Mouse (Mus musculus): ENCODE data around the gene Iscu.

The Iscu gene

GRCm38 (mm10) chr5:113789075-113789788 is 16.7 kb downstream of the Iscu start:
- DNase-seq = peak in 1 of 2 experiments; percentile 44

GRCm38 (mm10) chr5:113790453-113791196 is 18.1 kb downstream of the Iscu start:
- DNase-seq = peak; percentile 46 to 54

GRCm38 (mm10) chr5:113791197-113792095 is 18.9 kb downstream of the Iscu start:
- peak in 1 of 2 experiments; percentile 34 for DNase-seq

GRCm38 (mm10) chr5:113796401-113797148 is 24.0 kb downstream of the Iscu start:
- no peak for DNase-seq

GRCm38 (mm10) chr5:113797149-113797882 is 24.8 kb downstream of the Iscu start:
- no peak for DNase-seq

DNA sequence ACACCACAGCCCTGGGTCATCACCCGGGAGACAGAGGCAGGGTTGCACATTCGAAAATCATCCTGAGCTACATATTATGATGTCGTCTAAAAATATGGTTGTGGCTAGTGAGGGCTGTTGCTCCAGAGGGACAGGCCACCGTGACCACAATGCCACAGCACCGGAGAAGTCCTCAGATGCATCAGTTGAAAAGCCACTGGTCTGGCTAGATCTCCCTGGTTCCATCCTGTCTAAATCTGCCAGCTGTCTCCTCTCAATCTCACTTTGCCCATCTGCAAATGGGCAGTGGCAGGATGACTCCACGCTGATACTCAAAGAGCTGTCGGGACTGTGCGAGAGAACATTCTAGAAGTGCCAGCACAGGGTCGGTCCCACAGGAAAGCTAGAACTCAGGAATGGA is 26.0 kb downstream of the Iscu start:
- no peak for DNase-seq

DNA sequence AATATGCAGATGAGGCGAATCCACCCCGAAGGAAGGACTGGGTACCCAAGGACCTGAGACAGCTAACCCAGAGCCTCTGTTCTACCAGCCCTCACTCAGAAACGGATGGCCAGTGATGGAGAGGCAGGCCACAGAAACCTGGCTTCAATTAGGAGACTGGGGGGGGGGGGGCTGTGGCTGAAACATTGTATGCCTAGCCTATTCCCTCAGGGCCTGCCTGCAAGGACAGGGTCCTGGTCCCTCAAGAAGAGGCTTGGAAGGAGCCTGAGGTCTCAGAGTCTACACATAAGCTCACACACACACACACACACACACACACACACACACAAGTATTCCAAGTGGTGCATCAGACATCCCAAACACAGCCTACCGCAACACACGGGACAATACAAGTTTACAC is 27.1 kb downstream of the Iscu start:
- no peak for DNase-seq

DNA sequence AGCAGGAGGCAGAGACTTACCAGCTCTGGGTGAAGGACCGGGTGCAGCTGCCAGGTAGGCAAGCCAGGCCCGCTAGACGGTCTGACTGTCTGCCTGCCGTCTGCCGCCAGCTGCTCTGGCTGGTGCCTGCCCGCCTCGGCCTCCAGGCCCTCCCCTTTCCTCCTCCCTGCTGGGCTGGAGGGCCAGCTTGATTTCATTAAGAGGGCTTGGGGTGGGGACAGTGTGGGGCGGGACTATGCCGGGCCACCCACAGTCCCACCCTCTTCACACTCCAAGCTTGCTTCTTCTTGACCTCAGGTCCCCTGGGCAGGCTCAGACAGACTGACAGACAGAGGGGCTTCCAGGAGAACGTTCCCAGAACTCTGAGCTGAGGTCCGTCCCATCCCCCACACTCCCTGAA is 27.7 kb downstream of the Iscu start, which contains the start of gene Tmem119:
TSS of gene Tmem119 (minus strand) at position 237 of the 400 bp plus-strand sequence.
- peak in 1 of 2 experiments; percentile 27 for DNase-seq

- no peak for DNase-seq
Observed at GRCm38 (mm10) chr5:113804395-113804966, 31.9 kb downstream of the Iscu start.

DNA sequence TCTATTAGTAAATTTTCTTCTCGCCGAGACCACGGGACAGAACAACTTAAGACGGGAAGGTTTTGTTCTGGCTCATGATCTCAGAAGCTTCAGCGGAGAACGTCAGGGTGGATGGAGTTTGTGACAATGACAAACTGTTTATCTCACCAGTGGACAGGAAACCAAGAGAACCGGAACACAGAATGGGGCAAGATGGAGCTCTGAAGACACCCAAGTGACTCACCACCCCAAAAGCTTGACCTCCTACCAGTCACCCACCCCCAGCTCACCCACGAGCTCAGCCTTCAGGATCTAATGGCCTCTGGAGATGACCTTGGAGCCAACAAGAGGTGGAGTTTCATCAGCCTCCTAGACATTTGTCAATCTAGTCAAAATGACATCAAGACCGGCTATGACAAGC is 32.8 kb downstream of the Iscu start:
- DNase-seq = no peak

DNA sequence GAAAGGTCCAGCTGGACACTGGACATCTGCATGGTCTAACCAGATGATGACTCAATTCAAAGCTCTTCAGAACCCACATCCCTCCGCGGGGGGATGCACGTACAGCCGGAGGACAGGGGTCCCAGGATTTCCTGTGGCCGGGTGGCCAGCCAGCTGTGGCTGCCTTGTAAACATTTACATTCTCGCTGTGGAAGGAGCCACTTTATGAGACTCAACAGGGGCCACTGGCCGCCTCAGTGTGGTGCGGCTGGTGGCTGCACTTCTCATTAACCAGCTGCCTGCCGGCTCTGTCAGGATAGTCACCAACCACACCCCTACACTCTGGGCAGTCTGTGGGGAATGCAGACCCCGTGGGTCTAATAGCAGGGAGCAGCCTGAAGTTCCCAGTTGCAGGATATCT is 33.9 kb downstream of the Iscu start:
- no peak for DNase-seq

GRCm38 (mm10) chr5:113807712-113808111 is 35.2 kb downstream of the Iscu start:
- DNase-seq = no peak

DNA sequence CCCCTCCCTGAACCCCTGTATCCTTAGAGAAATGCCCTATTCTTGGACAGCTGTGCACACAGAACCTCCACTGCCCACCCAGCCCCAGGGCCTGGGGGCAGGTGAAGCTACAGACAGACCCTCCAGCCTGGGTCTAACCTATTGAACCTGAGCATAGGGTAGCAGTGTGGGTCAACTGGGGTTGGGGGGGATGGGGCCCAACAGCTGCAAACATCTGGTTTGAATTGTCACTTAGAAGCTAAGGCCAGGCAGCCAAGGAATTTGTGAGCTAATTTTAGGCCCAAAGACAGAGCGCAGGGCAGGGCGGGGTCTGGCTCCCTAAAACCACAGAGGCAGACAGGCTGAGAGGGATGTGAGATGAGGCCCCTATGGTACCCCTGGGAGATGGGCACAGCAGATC is 35.6 kb downstream of the Iscu start:
- DNase-seq = no peak

DNA sequence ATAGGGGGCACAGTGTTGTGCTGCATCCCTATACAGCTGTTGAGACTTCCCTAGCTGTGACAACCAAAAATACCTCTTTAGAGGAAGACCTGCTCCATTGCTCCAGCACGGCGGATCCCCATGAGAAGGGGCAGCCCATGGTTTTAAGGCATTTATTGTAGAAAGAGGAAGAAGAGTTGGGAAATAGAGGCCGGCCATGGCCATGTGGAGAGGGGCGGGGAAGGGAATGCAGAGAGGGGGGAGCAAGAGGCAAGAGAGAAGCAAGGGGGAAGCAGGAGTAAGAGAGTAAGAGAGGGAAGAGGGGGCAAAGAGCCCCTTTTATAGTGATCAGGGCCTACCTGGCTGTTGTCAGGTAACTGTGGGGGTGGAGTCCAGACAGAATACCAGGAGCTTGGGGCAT is 37.6 kb downstream of the Iscu start:
- DNase-seq = no peak

GRCm38 (mm10) chr5:113811824-113812420 is 39.4 kb downstream of the Iscu start:
- DNase-seq = peak in 1 of 2 experiments; percentile 47

DNA sequence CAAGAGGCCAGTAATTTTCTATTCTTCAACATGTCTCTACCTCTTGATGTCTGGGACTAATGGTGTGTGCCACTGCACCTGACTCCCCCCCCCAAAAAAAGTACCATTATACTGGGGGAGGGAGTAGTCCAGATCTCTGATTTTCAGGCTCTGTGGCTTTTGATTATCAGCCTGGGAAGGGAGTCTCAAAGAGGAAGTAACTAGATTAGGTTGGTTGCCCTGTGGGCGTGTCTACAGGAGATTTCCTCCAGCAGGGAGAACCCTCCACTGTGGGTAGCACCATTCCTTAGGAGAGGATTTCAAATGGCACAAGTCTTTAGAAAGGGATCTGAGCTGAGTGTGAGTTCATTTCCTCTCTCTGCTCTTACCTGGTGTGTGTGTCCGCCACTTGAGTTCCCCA is 40.1 kb downstream of the Iscu start:
- DNase-seq = no peak

DNA sequence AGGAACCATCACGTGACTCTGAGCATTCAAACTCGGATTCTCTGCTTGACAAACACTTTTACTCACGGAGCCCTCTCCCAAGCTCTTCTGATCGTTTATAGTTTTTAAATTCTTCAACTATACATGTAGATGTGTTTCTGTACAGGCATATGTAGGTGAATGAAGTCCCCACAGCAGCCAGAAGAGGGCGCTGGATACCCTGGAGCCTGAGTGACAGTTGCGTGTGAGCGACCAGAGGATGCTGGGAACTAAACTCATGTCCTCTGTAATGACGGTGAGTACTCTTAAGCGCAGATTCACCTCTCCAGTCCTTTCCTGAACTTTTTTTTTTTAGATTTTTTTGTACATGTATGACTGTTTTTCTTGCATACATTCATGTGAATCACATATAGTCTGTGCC is 41.1 kb downstream of the Iscu start:
- peak in 1 of 2 experiments; percentile 30 for DNase-seq

DNA sequence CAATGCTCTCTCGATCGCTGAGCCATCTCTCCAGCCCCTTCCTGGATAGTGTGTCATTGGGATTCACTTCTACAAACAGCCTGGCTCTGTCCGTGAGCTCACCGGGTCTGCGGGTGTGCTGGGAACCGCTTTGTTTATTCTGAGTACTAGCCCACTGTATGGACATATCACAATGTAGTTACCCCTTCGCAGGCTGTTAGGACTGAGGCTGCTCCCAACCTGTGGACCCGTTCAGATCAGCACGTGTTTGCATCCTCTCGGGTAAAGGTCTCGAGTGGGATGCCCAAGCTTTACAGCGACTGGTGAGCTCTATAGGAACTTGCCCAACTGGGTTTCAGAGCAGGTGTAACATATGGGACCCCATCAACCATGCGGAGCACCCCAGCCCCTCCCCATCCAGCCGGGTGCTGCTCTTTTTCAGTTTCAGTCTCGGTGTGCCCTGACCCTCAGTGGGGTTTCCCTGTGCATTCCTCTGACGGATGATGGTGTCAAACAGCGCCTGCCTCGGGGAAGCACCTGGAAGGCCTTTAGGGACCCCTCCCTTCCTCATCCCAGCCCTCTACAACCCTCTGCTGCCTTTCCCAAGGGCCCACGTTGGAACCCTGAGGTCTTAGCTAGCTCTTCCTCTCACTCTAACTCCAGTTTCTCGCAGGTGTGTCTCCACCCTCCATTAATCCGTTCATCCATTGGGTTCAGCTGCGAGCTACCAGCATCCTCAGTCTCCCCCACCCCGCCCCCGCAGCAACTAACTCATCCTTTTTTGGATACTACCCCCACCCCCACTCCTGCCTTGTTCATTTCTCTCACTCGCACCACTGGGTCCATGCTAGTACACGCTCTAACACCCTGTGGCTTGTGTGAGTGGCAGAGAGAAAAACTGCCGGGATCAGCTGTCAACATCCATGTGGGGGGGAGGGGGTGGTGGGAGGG is 41.8 kb downstream of the Iscu start:
- DNase-seq = no peak

GRCm38 (mm10) chr5:113815041-113815389 is 42.5 kb downstream of the Iscu start:
- no peak for DNase-seq

DNA sequence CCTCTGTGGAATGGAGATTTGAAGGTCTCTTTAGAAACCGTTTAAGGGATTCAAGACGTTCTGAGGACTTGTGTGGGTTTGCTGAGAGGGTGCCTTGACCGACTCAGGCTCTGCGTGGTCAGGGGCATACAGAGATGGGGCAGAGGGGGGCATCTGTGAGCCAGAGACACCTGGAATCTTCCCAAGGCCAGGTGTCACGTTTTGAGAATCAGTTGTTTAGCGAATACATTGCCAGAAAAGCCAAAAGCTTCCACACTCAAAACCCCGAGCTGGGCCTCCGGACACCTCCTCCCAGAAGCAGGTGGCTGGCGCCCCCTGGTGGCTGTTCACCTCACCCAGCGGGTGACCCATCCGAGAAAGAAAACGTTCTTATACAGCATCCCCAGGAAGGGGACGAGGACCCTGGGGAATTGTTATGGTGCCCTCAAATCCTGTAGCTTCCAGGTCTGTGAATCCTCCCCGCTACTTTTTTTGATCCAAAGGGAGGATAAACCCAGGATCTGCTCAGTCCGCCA is 43.1 kb downstream of the Iscu start:
- DNase-seq = peak; percentile 41 to 59

All from kidney, adult 8-10 months (tissue).